Mouse (Mus musculus): Measurements from ENCODE around the gene Samd8.

Samd8 gene

GRCm38 (mm10) chr14:21746846-21747245 is 3.5 kb upstream of the Samd8 start:
- DNase-seq, result no peak

- no peak for DNase-seq
Observed at GRCm38 (mm10) chr14:21747436-21748141, 2.7 kb upstream of the Samd8 start.

DNA sequence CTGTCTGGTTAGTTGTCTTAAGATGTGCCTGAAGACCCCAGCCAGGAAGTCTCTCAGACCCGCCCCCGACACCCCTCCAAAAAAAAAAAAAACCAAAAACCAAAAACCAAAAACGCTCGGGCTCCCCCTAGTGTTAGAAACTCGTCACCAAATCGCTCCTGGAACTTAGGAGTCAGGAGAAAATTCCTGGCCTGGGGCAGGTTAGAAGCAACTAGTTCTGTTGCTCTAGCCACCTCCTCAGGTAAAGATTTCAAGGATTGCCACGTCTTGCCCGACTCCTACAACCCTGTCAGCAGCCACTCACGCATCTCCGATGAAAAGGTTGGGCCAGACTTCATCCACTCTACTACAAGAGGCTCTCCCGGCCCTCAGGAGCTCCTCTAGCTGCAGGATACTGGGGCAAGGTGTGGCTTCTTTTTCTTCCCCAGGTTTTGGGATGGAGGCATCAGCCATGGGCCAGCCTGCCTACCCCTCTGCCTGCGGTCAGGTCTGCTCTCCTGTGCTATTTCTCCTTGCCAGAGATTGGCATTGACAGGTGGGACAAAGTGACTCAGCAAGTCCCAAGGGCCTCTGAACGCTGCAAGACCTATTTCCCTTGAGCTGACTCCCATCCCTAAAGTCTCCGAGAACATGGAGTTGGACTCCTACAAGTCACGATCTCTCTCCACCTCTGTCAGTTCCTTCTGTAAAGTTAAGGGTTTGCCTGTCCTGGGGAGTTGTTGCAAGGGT is 2.0 kb upstream of the Samd8 start:
- peak; percentile 56 for DNase-seq

- DNase-seq, result peak; percentile 81
Observed at GRCm38 (mm10) chr14:21750881-21751542, 681 bp downstream of the Samd8 start, which contains the start of gene Dusp13. Gene Dusp13, minus strand, starts transcription at chr14:21751181.

- DNase-seq, result no peak
Observed at GRCm38 (mm10) chr14:21752411-21752810, 2.1 kb downstream of the Samd8 start.

GRCm38 (mm10) chr14:21753367-21753766 is 3.0 kb downstream of the Samd8 start:
- DNase-seq, result no peak

- DNase-seq, result no peak
Observed at GRCm38 (mm10) chr14:21761560-21761959, 11.2 kb downstream of the Samd8 start.

DNA sequence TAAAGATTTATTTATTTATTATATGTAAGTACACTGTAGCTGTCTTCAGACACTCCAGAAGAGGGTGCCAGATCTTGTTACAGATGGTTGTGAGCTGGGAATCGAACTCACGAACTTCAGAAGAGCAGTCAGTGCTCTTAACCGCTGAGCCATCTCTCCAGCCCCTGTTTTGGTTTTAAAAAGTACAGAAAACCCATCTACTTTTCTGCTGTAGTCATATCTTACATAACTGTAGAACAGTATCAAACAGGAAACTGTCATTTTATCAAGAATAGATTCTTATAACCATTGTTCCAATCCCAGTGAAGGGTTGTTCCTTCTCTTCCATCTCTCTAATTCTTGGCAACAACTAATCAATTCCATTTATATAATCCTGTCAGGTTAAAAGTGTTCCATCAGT is 13.4 kb downstream of the Samd8 start:
- DNase-seq, result no peak

- DNase-seq, result peak; percentile 44
Observed at GRCm38 (mm10) chr14:21764646-21765045, 14.3 kb downstream of the Samd8 start.

DNA sequence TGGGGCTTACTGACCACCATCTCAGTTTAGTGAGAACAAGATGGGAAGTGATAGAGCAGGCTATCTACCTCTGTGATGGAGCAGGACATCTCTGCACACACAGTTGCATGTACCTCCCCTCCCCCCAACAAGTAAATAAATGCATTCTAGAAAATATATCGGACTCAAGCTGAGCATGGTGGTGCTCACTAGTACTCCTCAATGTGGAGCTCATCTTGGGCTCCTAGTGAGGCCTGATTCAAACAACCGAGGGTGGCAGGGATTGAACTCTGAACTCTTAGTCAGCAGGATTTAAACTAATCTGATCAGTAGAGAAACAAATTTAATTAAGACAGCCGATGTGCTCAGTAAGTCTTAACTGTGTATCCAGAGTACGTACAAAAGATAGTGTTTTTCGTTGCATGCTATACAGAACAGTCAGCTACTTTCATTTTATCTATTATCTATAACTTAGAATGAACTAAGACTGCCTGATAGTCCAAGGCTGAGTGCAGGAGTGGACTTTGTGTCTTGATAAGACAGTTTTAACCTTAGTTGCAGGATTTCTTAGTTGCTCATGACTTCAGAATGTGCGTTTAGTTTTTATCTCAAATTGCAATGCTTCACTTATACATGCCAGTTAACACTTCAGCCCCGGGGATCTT is 15.5 kb downstream of the Samd8 start:
- DNase-seq, result no peak

DNA sequence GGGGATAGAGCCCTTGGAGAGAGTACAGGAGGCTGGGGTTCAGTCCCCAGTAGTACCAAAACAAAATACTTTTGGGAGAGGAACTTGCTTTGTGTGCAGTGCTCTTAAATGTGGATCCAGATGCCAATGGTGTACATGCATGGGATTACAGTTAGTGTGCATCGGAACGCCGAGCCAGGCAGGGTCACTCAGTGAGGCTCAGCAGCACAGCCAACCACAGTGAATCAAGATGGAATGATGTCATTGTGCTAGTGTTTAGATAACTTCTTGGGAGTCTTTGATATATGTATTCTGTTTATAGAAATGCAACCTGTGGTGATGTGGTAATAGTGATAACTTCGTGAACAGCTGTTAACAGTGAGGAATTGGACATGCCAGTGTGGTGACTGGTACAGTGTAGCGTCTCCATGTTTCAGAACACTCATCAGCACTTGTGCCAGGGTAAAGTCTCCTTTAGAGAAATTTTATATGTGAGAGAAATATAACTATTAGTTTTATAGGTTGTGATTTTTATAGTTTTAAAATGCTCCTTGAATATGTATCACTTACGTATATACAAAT is 16.1 kb downstream of the Samd8 start:
- no peak for DNase-seq

DNA sequence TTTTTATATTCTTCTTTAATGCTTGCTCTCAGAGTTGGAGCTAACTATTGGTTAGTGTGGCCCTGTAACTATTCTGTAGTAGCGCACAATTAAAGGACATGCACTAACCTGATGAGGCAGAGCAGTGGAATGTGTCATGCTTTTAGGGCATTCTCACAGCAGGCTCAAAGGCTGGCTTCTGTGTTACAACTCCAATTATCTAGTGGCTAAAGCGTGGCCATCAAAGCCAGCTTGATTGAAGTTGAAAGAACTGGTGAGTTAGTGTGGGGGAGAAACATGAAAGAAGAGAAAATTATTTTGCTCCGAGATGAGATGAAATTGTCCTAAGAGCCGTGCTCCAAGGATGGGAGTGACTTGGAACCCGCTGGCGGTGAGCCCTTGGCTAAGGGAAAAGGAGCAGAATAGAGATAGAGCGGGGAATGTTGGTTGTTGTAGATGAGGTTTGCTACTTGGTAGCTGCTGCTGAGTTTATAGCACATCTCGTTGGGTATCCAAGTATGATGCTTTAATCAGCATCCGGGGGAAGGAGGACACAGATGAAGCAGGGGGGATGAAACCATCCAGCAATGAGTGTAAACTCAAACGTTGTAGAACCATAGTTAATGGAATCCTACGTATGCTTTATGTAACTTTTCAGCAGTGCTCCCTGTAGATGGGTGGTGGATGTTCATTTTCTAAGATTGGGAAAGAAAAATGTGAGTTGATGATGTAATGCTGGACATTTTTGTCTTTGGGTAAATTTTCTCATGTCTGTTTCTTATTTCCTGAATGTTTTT is 22.4 kb downstream of the Samd8 start:
- no peak for DNase-seq

DNA sequence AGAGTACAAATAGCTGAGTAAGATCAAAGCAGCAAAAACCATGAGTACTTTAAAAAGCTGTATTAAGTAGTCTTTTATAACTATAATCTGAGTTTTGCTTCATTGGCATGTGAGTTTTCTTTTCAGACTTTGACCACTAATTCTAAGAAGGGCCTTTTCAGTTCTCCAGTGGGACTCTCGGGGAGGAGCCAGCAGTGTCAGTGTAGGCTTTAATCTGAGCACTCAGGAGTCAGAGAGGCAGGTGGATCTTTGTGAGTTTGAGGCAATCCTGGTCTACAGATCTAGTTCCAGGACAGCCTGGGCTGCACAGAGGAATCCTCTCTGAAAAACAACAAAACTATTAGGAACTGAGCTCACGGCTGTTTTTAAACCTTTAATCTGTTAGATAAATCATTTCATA is 23.6 kb downstream of the Samd8 start:
- no peak for DNase-seq

- DNase-seq, result no peak
Observed at GRCm38 (mm10) chr14:21776201-21776600, 25.9 kb downstream of the Samd8 start.

GRCm38 (mm10) chr14:21786500-21786899 is 36.2 kb downstream of the Samd8 start:
- no peak for DNase-seq

DNA sequence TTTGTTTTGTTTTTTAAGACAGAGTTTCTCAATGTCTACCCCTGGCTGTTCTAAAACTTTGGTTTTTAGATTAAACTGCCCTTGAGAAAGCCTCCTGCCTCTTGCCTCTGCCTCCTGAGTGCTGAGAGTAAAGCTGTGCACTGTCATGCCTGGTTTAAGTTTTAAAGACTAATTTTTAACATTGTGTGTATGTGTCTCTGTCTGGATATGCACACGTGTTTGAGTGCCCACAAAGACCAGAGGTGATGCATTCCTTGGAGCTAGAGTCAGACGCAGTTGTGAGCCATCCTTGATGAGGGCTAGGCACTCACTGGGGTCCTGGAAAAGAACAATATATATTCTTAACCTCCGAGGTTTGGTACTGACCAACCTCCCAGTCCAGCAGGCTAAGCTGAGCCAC is 37.0 kb downstream of the Samd8 start:
- no peak for DNase-seq

DNA sequence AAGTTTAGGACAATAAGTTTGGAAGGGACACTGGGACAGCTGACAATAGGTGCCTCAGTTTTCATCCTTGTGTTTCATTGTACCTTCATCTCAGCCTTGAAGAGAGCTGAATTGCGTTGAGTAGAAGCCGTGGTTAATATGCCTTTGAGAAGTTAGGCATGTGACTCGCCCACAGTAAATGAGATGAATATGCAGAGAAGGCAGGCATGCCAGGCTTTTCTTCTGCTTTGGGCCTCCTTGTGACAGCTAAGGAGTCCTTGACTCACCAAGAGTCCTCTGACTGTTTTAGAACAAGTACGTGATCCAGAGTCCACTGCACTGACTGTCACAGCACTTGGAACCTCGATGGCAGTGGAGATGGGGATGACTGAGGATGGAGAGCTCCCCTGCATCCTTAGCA is 37.8 kb downstream of the Samd8 start:
- no peak for DNase-seq

- no peak for DNase-seq
Observed at GRCm38 (mm10) chr14:21790585-21791251, 40.4 kb downstream of the Samd8 start.

- no peak for DNase-seq
Observed at GRCm38 (mm10) chr14:21791722-21792121, 41.4 kb downstream of the Samd8 start.

- no peak for DNase-seq
Observed at GRCm38 (mm10) chr14:21792250-21792649, 41.9 kb downstream of the Samd8 start.

- no peak for DNase-seq
Observed at GRCm38 (mm10) chr14:21800641-21801040, 50.3 kb downstream of the Samd8 start.

- no peak for DNase-seq
Observed at GRCm38 (mm10) chr14:21801624-21802023, 51.3 kb downstream of the Samd8 start.
